Mouse (Mus musculus): Measurements from ENCODE around the gene Adam11. TPM values are rescaled to one million over a fixed set of nuclear protein-coding genes. Genes with fewer than 3 reads are reported as not detected.

The Adam11 gene
- polyA plus RNA-seq, 1 experiment from 2014 or later = 35.3 TPM

- no peak overlapping the region for H3K9ac ChIP-seq
- H3K9me3 ChIP-seq (replicated peaks) = no peaks in the 10 kb centered on the region
- WGBS = 39% methylated on average over 11 of the region's 11 CpGs
- no peak overlapping the region for H3K4me3 ChIP-seq
- H3K27ac ChIP-seq = no peak overlapping the region
- ATAC-seq (ENCODE audit: low FRiP score) = no peak
- peaks cover 16% of the 10 kb centered on the region for H3K4me1 ChIP-seq
- no peaks in the 10 kb centered on the region for H3K36me3 ChIP-seq
- H3K4me2 ChIP-seq (replicated peaks) = no peak overlapping the region
- H3K27me3 ChIP-seq = peaks cover 17% of the 10 kb centered on the region
Observed at GRCm38 (mm10) chr11:102740634-102741033, 20.6 kb upstream of the Adam11 start.

- peak overlapping the region; percentile 43; the same call in 1 of the 2 replicates for H3K9ac ChIP-seq
- H3K36me3 ChIP-seq = no peaks in the 10 kb centered on the region
- peaks cover 17% of the 10 kb centered on the region for H3K27me3 ChIP-seq
- no peaks in the 10 kb centered on the region for H3K9me3 ChIP-seq (replicated peaks)
- H3K27ac ChIP-seq = no peak overlapping the region
- WGBS = 10% methylated on average over 20 of the region's 22 CpGs
- no peak for ATAC-seq (ENCODE audit: low FRiP score)
- no peak overlapping the region for H3K4me3 ChIP-seq
- peaks cover 16% of the 10 kb centered on the region for H3K4me1 ChIP-seq
- H3K4me2 ChIP-seq (replicated peaks) = no peak overlapping the region; the same call in 1 of the 2 replicates
Observed at GRCm38 (mm10) chr11:102741129-102741950, 19.9 kb upstream of the Adam11 start.

GRCm38 (mm10) chr11:102742066-102742465 is 19.2 kb upstream of the Adam11 start:
- H3K4me3 ChIP-seq = no peak overlapping the region
- WGBS = 50% methylated on average over 7 of the region's 7 CpGs
- ATAC-seq (ENCODE audit: low FRiP score) = no peak

GRCm38 (mm10) chr11:102742843-102743242 is 18.4 kb upstream of the Adam11 start:
- Histone ChIP-seq H3K27ac (no peak overlapping the region), H3K4me1 (peaks cover 16% of the 10 kb centered on the region), H3K36me3 (no peaks in the 10 kb centered on the region), H3K4me2 (replicated peaks) (no peak overlapping the region), H3K9ac (no peak overlapping the region), H3K4me3 (no peak overlapping the region), H3K27me3 (peaks cover 17% of the 10 kb centered on the region), H3K9me3 (replicated peaks) (no peaks in the 10 kb centered on the region)
- WGBS = 70% methylated on average over 5 of the region's 5 CpGs
- no peak for ATAC-seq (ENCODE audit: low FRiP score)

More at GRCm38 (mm10) chr11:102742066-102742465, 19.2 kb upstream of the Adam11 start:
- no peaks in the 10 kb centered on the region for H3K36me3 ChIP-seq
- no peak overlapping the region for H3K27ac ChIP-seq
- peaks cover 16% of the 10 kb centered on the region for H3K4me1 ChIP-seq
- no peak overlapping the region for H3K4me2 ChIP-seq (replicated peaks)
- no peak overlapping the region for H3K9ac ChIP-seq
- H3K27me3 ChIP-seq = peaks cover 17% of the 10 kb centered on the region
- no peaks in the 10 kb centered on the region for H3K9me3 ChIP-seq (replicated peaks)

GRCm38 (mm10) chr11:102744746-102745145 is 16.5 kb upstream of the Adam11 start:
- Histone ChIP-seq H3K27ac (no peak overlapping the region), H3K4me1 (peaks cover 11% of the 10 kb centered on the region), H3K9me3 (replicated peaks) (no peaks in the 10 kb centered on the region), H3K4me2 (replicated peaks) (no peak overlapping the region), H3K9ac (no peak overlapping the region), H3K4me3 (no peak overlapping the region), H3K36me3 (no peaks in the 10 kb centered on the region), H3K27me3 (peaks cover 7% of the 10 kb centered on the region; the same call in 1 of the 2 replicates)
- 93% methylated on average over 3 of the region's 3 CpGs for WGBS
- no peak for ATAC-seq (ENCODE audit: low FRiP score)

- Histone ChIP-seq H3K9me3 (replicated peaks) (no peaks in the 10 kb centered on the region), H3K36me3 (no peaks in the 10 kb centered on the region), H3K9ac (no peak overlapping the region), H3K4me2 (replicated peaks) (no peak overlapping the region), H3K4me3 (no peak overlapping the region), H3K27me3 (peaks cover 2% of the 10 kb centered on the region; the same call in 1 of the 2 replicates), H3K4me1 (peaks cover 5% of the 10 kb centered on the region; the same call in 1 of the 2 replicates), H3K27ac (no peak overlapping the region)
- no peak for ATAC-seq (ENCODE audit: low FRiP score)
- WGBS = 67% methylated on average over 1 of the region's 1 CpGs
Observed at GRCm38 (mm10) chr11:102747866-102748265, 13.4 kb upstream of the Adam11 start.

- Histone ChIP-seq H3K4me2 (replicated peaks) (no peak overlapping the region), H3K4me3 (no peak overlapping the region), H3K27ac (no peak overlapping the region), H3K9me3 (replicated peaks) (no peaks in the 10 kb centered on the region), H3K9ac (no peak overlapping the region), H3K4me1 (peaks cover 10% of the 10 kb centered on the region), H3K27me3 (no peaks in the 10 kb centered on the region), H3K36me3 (no peaks in the 10 kb centered on the region)
- WGBS = 85% methylated on average over 4 of the region's 4 CpGs
- ATAC-seq (ENCODE audit: low FRiP score) = no peak
Observed at GRCm38 (mm10) chr11:102748381-102748780, 12.9 kb upstream of the Adam11 start.

- WGBS = 73% methylated on average over 2 of the region's 2 CpGs
Observed at GRCm38 (mm10) chr11:102749712-102750111, 11.5 kb upstream of the Adam11 start.

GRCm38 (mm10) chr11:102752896-102753590 is 8.2 kb upstream of the Adam11 start:
- H3K27me3 ChIP-seq = no peaks in the 10 kb centered on the region
- H3K27ac ChIP-seq = peak overlapping the region; percentile 58
- 61% methylated on average over 13 of the region's 13 CpGs for WGBS
- H3K9ac ChIP-seq = no peak overlapping the region
- peaks cover 30% of the 10 kb centered on the region for H3K4me1 ChIP-seq
- H3K36me3 ChIP-seq = no peaks in the 10 kb centered on the region
- peak; percentile 53; the same call in 1 of the 2 replicates for ATAC-seq (ENCODE audit: low FRiP score)
- no peak overlapping the region for H3K4me3 ChIP-seq
- peak overlapping the region; percentile 29; the same call in 1 of the 2 replicates for H3K4me2 ChIP-seq (replicated peaks)
- no peaks in the 10 kb centered on the region for H3K9me3 ChIP-seq (replicated peaks)

More at GRCm38 (mm10) chr11:102749712-102750111, 11.5 kb upstream of the Adam11 start:
- Histone ChIP-seq H3K27ac (no peak overlapping the region), H3K9ac (no peak overlapping the region), H3K27me3 (no peaks in the 10 kb centered on the region), H3K36me3 (no peaks in the 10 kb centered on the region), H3K4me3 (no peak overlapping the region), H3K4me2 (replicated peaks) (no peak overlapping the region), H3K4me1 (peaks cover 23% of the 10 kb centered on the region), H3K9me3 (replicated peaks) (no peaks in the 10 kb centered on the region)
- ATAC-seq (ENCODE audit: low FRiP score) = no peak

GRCm38 (mm10) chr11:102753591-102754324 is 7.5 kb upstream of the Adam11 start:
- Histone ChIP-seq H3K9ac (no peak overlapping the region; the same call in 1 of the 2 replicates), H3K4me3 (peak overlapping the region; percentile 0; the same call in 1 of the 2 replicates), H3K9me3 (replicated peaks) (no peaks in the 10 kb centered on the region), H3K4me1 (peaks cover 30% of the 10 kb centered on the region), H3K27ac (peak overlapping the region; percentile 58), H3K27me3 (no peaks in the 10 kb centered on the region), H3K36me3 (no peaks in the 10 kb centered on the region), H3K4me2 (replicated peaks) (peak overlapping the region; percentile 29)
- peak; percentile 60 for ATAC-seq (ENCODE audit: low FRiP score)
- 39% methylated on average over 18 of the region's 18 CpGs for WGBS

- 35% methylated on average over 4 of the region's 4 CpGs for WGBS
- Histone ChIP-seq H3K9ac (no peak overlapping the region; the same call in 1 of the 2 replicates), H3K27ac (peak overlapping the region; percentile 58), H3K9me3 (replicated peaks) (no peaks in the 10 kb centered on the region), H3K4me2 (replicated peaks) (peak overlapping the region; percentile 29), H3K4me3 (no peak overlapping the region), H3K27me3 (no peaks in the 10 kb centered on the region), H3K36me3 (no peaks in the 10 kb centered on the region), H3K4me1 (peaks cover 30% of the 10 kb centered on the region)
- ATAC-seq (ENCODE audit: low FRiP score) = no peak
Observed at GRCm38 (mm10) chr11:102754416-102754815, 6.8 kb upstream of the Adam11 start.

GRCm38 (mm10) chr11:102755391-102755790 is 5.8 kb upstream of the Adam11 start:
- ATAC-seq (ENCODE audit: low FRiP score) = no peak
- Histone ChIP-seq H3K9ac (no peak overlapping the region), H3K36me3 (no peaks in the 10 kb centered on the region), H3K4me1 (peaks cover 30% of the 10 kb centered on the region), H3K27me3 (peaks cover 6% of the 10 kb centered on the region), H3K27ac (no peak overlapping the region; the same call in 1 of the 2 replicates), H3K9me3 (replicated peaks) (no peaks in the 10 kb centered on the region), H3K4me3 (no peak overlapping the region), H3K4me2 (replicated peaks) (no peak overlapping the region)
- WGBS = 78% methylated on average over 7 of the region's 7 CpGs

All from hindbrain, embryonic 12.5 days (tissue).